Mouse (Mus musculus) heart, postnatal 0 days (tissue): ENCODE results near the gene 9330161L09Rik. TPM values are rescaled to one million over a fixed set of nuclear protein-coding genes. Genes with fewer than 3 reads are reported as not detected.

Experiments
- ATAC-seq: fragments of 200-750 bp; cut with Nextera tagmentation; 2 replicates; pipeline ENCODE4 v1.8.0; 2017; ENCODE audit warnings: low read depth, moderate number of reproducible peaks, moderate library complexity; ENCODE audit not compliant: insufficient read depth
- DNase-seq: peaks from one replicate; pipeline ENCODE4 v3.0.0-alpha.2; 2016; ENCODE audit warnings: low spot score
- H3K27ac ChIP-seq: fragments of 300-500 bp; sonication (generic); 2 replicates; pipeline ENCODE4 v1.5.1; 2014; ENCODE audit warnings: low read depth, mild to moderate bottlenecking
- H3K27me3 ChIP-seq: fragments of 300-500 bp; sonication (generic); 2 replicates; pipeline ENCODE4 v1.6.1; 2014; ENCODE audit warnings: low read length, mixed read lengths; ENCODE audit not compliant: control insufficient read depth, insufficient read depth
- H3K36me3 ChIP-seq: fragments of 300-500 bp; sonication (generic); replicated peaks from 2 replicates; pipeline ENCODE4 v1.6.1; 2014; ENCODE audit warnings: low read length, mixed read lengths; ENCODE audit not compliant: control insufficient read depth, insufficient read depth
- H3K4me1 ChIP-seq: fragments of 300-500 bp; sonication (generic); 2 replicates; pipeline ENCODE4 v1.6.1; 2014; ENCODE audit warnings: antibody characterized with exemption; ENCODE audit not compliant: control insufficient read depth, insufficient read depth
- H3K4me2 ChIP-seq: fragments of 300-500 bp; sonication (generic); 2 replicates; pipeline ENCODE4 v1.6.1; 2014; ENCODE audit warnings: low read depth, mild to moderate bottlenecking, low read length, moderate library complexity
- H3K4me3 ChIP-seq: fragments of 300-500 bp; sonication (generic); 2 replicates; pipeline ENCODE4 v1.5.1; 2014; ENCODE audit warnings: low read depth, low read length
- H3K9ac ChIP-seq: fragments of 300-500 bp; sonication (generic); replicated peaks from 2 replicates; pipeline ENCODE4 v1.6.1; 2014; ENCODE audit warnings: low read depth, low read length, mixed read lengths
- H3K9me3 ChIP-seq: fragments of 300-500 bp; sonication (generic); replicated peaks from 2 replicates; pipeline ENCODE4 v1.6.1; 2016; ENCODE audit warnings: low read length; ENCODE audit not compliant: control insufficient read depth
- CTCF ChIP-seq: IDR thresholded peaks from 2 replicates; pipeline ENCODE4 v1.5.1; 2016; ENCODE audit warnings: antibody characterized with exemption, control low read depth, low read depth
- EP300 ChIP-seq: IDR thresholded peaks from 2 replicates; pipeline ENCODE4 v1.6.1; 2016; ENCODE audit warnings: antibody characterized with exemption, low read depth
- WGBS: fragments of 180-500 bp; shearing (Covaris S2); extraction: QIAGEN DNeasy Blood & Tissue Kit; methylation state at CpG from one replicate; pipeline ENCODE4 v1.1.7; 2014; 5-methylcytosine and 5-hydroxymethylcytosine counted together
- polyA plus RNA-seq: library from polyadenylated mRNA; unstranded; fragments of >200 nt; fragmentation: Nextera tagmentation; extraction: Ambion mirVana; gene quantifications from 2 replicates; pipeline ENCODE4 v1.2.1, GENCODE M21; 2015
- total RNA-seq: library from RNA; depleted of rRNA; stranded (reverse); fragments of >200 nt; gene quantifications from 2 replicates; pipeline ENCODE4 v1.2.3, GENCODE M21; 2014; ENCODE audit warnings: low replicate concordance

Gene 9330161L09Rik
- total and polyA plus RNA-seq, 2 experiments from 2014 or later = 0.34 to 2.8 TPM

- H3K4me2 ChIP-seq = no peak overlapping the region
- TF ChIP-seq CTCF (no peak), EP300 (no peak)
- no peaks in the 10 kb centered on the region for H3K4me1 ChIP-seq
- H3K27ac ChIP-seq = no peak overlapping the region
- no peaks in the 10 kb centered on the region for H3K27me3 ChIP-seq
- no peak for ATAC-seq
- 44% methylated on average over 8 of the region's 8 CpGs for WGBS
- no peak for DNase-seq
- H3K9ac ChIP-seq = no peak overlapping the region
- H3K36me3 ChIP-seq = no peaks in the 10 kb centered on the region
- H3K4me3 ChIP-seq = no peak overlapping the region
- no peaks in the 10 kb centered on the region for H3K9me3 ChIP-seq
These were observed 33.9 kb downstream of the 9330161L09Rik start for GRCm38 (mm10) chr12:103373530-103374236.

GRCm38 (mm10) chr12:103371711-103372110 is 35.9 kb downstream of the 9330161L09Rik start:
- no peaks in the 10 kb centered on the region for H3K36me3 ChIP-seq
- H3K9me3 ChIP-seq = no peaks in the 10 kb centered on the region
- H3K27me3 ChIP-seq = no peaks in the 10 kb centered on the region
- TF ChIP-seq CTCF (peak; percentile 78), EP300 (no peak)
- no peak overlapping the region for H3K4me2 ChIP-seq
- DNase-seq (no peak), ATAC-seq (no peak; the same call in 1 of the 2 replicates)
- no peak overlapping the region for H3K27ac ChIP-seq
- H3K4me3 ChIP-seq = no peak overlapping the region
- no peak overlapping the region for H3K9ac ChIP-seq
- 23% methylated on average over 6 of the region's 6 CpGs for WGBS
- no peaks in the 10 kb centered on the region for H3K4me1 ChIP-seq

GRCm38 (mm10) chr12:103370861-103371260 is 36.8 kb downstream of the 9330161L09Rik start:
- TF ChIP-seq CTCF (no peak), EP300 (no peak)
- no peaks in the 10 kb centered on the region for H3K36me3 ChIP-seq
- ATAC-seq = no peak

GRCm38 (mm10) chr12:103368777-103369176 is 38.8 kb downstream of the 9330161L09Rik start:
- no peak for TF ChIP-seq EP300
- no peak for TF ChIP-seq CTCF
- WGBS = 65% methylated on average over 2 of the region's 2 CpGs
- Histone ChIP-seq H3K9me3 (no peaks in the 10 kb centered on the region), H3K4me2 (no peak overlapping the region), H3K4me1 (no peaks in the 10 kb centered on the region), H3K36me3 (no peaks in the 10 kb centered on the region), H3K27me3 (no peaks in the 10 kb centered on the region), H3K27ac (no peak overlapping the region), H3K9ac (no peak overlapping the region), H3K4me3 (no peak overlapping the region)
- DNase-seq = no peak
- ATAC-seq = no peak

More at GRCm38 (mm10) chr12:103370861-103371260, 36.8 kb downstream of the 9330161L09Rik start:
- DNase-seq = no peak
- no peak overlapping the region for H3K9ac ChIP-seq
- H3K4me2 ChIP-seq = no peak overlapping the region
- WGBS = 64% methylated on average over 4 of the region's 4 CpGs
- no peaks in the 10 kb centered on the region for H3K4me1 ChIP-seq
- H3K9me3 ChIP-seq = no peaks in the 10 kb centered on the region
- H3K27me3 ChIP-seq = no peaks in the 10 kb centered on the region
- H3K4me3 ChIP-seq = no peak overlapping the region
- no peak overlapping the region for H3K27ac ChIP-seq

- 0 out of 2 replicates have a peak overlapping the region, but pooled peaks have one; percentile 8 for H3K4me3 ChIP-seq
- no peaks in the 10 kb centered on the region for H3K27me3 ChIP-seq
- no peak overlapping the region for H3K9ac ChIP-seq
- WGBS = 72% methylated on average over 7 of the region's 7 CpGs
- no peak overlapping the region for H3K27ac ChIP-seq
- ATAC-seq = no peak
- DNase-seq = no peak
- no peak for TF ChIP-seq EP300
- no peak for TF ChIP-seq CTCF
- H3K4me2 ChIP-seq = peak overlapping the region; percentile 38
- H3K36me3 ChIP-seq = no peaks in the 10 kb centered on the region
- H3K9me3 ChIP-seq = no peaks in the 10 kb centered on the region
- H3K4me1 ChIP-seq = no peaks in the 10 kb centered on the region
These were observed 39.3 kb downstream of the 9330161L09Rik start for GRCm38 (mm10) chr12:103368326-103368669.
